Mouse (Mus musculus): Measurements from ENCODE around the gene Mib2.

DNA sequence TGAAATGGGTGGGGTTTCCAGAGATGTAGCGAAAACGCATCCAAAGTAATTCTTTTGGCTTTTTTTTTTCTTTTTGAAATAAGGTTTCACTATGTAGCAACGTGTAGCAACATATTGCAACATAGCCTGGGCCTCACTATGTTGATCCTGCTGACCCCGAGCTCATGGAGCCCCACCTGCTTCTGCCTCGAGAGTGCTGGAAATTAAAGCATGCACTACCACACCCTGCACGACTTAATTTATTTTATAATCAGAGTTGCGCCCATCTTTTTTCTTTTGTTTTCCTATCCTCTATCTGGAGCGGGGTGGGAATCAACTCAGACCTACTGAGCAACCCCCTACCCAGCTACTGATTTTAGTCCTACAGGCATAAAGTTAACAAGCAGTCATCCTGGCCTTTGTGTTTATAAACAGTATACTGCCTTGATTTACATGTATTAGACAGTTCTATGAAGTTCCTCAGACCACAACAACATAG lies 639 bp upstream of the Mib2 start:
- TF ChIP-seq CTCF (IDR thresholded peaks at IDR 0.05; ENCODE audit: low read depth, low read length): no peak
- no peak for TF ChIP-seq GATA1 (IDR thresholded peaks at IDR 0.05; ENCODE audit: borderline replicate concordance, low read length)
- no peak for TF ChIP-seq TAL1 (conservative IDR thresholded peaks at IDR 0.05; ENCODE audit: low read depth, low read length)
- no peak for TF ChIP-seq GATA2 (IDR thresholded peaks at IDR 0.05; ENCODE audit: borderline replicate concordance, low read depth, low read length)
